Mouse (Mus musculus) brain, embryonic 14.5 days (tissue): ENCODE results near the gene Pmm1.

Source experiments
- CTCF ChIP-seq: fragments of 200-500 bp; IDR thresholded peaks from 2 replicates; pipeline ENCODE4 v1.5.1; 2012; ENCODE audit warnings: inconsistent platforms, mild to moderate bottlenecking, moderate library complexity, borderline replicate concordance; ENCODE audit not compliant: insufficient read depth, insufficient read length; ENCODE audit errors: extremely low read depth
- POLR2A ChIP-seq: fragments of 200-500 bp; IDR thresholded peaks from 2 replicates; pipeline ENCODE4 v1.6.1; 2012; ENCODE audit warnings: mild to moderate bottlenecking, inconsistent platforms, borderline replicate concordance; ENCODE audit not compliant: poor library complexity, insufficient read depth, insufficient read length, severe bottlenecking; ENCODE audit errors: extremely low read depth

DNA sequence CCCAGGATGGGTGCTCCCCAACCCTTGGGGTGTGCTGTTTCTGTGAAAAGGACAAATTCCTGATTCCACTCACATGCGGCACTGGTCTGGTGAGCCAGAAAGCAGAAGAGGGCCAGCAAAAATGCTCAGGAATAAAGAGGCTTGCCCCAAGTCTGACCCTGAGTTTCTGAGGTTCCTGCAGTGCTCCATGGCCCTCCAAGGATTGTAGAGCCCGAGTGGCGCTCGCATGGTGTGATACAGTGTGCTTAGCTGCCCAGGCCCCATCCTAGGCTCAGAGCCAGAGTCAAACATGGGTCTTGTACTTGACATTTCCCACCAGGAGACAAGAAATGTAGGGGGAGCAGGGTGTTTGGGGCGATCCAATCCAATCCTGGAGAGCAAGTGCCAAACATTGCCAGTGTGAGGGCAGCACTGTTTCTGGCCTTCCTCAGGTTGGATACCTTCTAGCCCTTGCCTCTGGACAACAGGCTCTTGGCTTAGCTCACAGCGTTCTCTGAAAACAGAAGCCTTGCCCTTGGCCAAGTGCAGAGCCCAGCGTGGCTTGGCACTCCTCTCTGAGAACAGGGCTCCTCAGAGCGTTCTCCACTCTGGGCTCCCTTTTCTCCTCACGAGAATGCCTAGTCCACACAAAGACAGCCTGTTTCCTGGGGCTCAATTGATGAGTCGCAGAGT, 40.0 kb downstream of the Pmm1 start:
- no peak for TF ChIP-seq CTCF
- no peak for TF ChIP-seq POLR2A
